Mouse (Mus musculus) limb, embryonic 11.5 days (tissue): ENCODE data around the gene Zfp735. TPM values are rescaled to one million over a fixed set of nuclear protein-coding genes. Genes with fewer than 3 reads are reported as not detected.

ENCODE experiments used
- ATAC-seq: fragments of 200-750 bp; cut with Nextera tagmentation; 2 replicates; pipeline ENCODE4 v1.8.0; 2017; ENCODE audit warnings: low read depth; ENCODE audit not compliant: insufficient number of reproducible peaks, low FRiP score, low TSS enrichment
- DNase-seq: peaks from one replicate; pipeline ENCODE4 v3.0.0-alpha.2; 2015; ENCODE audit warnings: low spot score
- H3K27ac ChIP-seq: fragments of 300-500 bp; sonication (generic); replicated peaks from 2 replicates; pipeline ENCODE4 v1.5.1; 2014; ENCODE audit warnings: low read depth, mild to moderate bottlenecking, low read length
- H3K27me3 ChIP-seq: fragments of 300-500 bp; sonication (generic); 2 replicates; pipeline ENCODE4 v1.6.1; 2014; ENCODE audit warnings: mild to moderate bottlenecking, low read length, mixed read lengths; ENCODE audit not compliant: control insufficient read depth, insufficient read depth
- H3K36me3 ChIP-seq: fragments of 300-500 bp; sonication (generic); 2 replicates; pipeline ENCODE4 v1.6.1; 2014; ENCODE audit warnings: mild to moderate bottlenecking, low read length, moderate library complexity, mixed read lengths; ENCODE audit not compliant: control insufficient read depth, insufficient read depth
- H3K4me1 ChIP-seq: fragments of 300-500 bp; sonication (generic); 2 replicates; pipeline ENCODE4 v1.6.1; 2014; ENCODE audit warnings: low read length, mixed read lengths; ENCODE audit not compliant: control insufficient read depth, insufficient read depth
- H3K4me2 ChIP-seq: fragments of 300-500 bp; sonication (generic); 2 replicates; pipeline ENCODE4 v1.6.1; 2014; ENCODE audit warnings: low read depth, mild to moderate bottlenecking, moderate library complexity; ENCODE audit not compliant: severe bottlenecking
- H3K4me3 ChIP-seq: fragments of 300-500 bp; sonication (generic); 2 replicates; pipeline ENCODE4 v1.5.1; 2014; ENCODE audit warnings: low read depth, low read length
- H3K9ac ChIP-seq: fragments of 300-500 bp; sonication (generic); 2 replicates; pipeline ENCODE4 v1.6.1; 2014; ENCODE audit warnings: mild to moderate bottlenecking, low read length
- H3K9me3 ChIP-seq: fragments of 300-500 bp; sonication (generic); 2 replicates; pipeline ENCODE4 v1.6.1; 2016; ENCODE audit warnings: low read length; ENCODE audit not compliant: control insufficient read depth
- WGBS: fragments of 180-500 bp; shearing (Covaris S2); extraction: QIAGEN DNeasy Blood & Tissue Kit; methylation state at CpG from one replicate; pipeline ENCODE4 v1.1.7; 2014; 5-methylcytosine and 5-hydroxymethylcytosine counted together
- polyA plus RNA-seq: library from polyadenylated mRNA; unstranded; fragments of >200 nt; fragmentation: Nextera tagmentation; extraction: Ambion mirVana; gene quantifications from 2 replicates; pipeline ENCODE4 v1.2.1, GENCODE M21; 2014

The Zfp735 gene
- polyA plus RNA-seq, result not detected in 2 replicates

DNA sequence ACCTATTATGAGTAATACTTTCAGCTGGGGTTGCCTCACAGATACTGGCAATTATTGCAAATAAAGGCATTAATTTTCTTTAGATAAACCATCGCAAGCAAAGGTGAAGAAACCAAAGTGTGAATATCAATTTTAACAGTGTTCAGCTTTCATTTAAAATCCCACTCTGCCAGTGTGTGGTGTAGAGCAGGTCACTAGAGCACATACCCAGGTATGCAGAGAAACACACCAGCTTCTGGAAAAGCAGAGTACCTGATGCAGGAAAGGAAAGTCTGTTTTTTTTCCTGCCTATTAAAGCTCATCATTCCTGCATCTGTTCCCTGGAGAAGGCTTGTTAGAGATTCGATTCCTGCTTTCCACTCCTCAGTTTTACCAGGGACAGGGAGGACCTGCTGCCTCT, at the start of gene Zfp735:
TSS of gene Zfp735 (plus strand) at position 301 of the 400 bp plus-strand sequence.
- no peaks in the 10 kb centered on the region for H3K27me3 ChIP-seq
- no peaks in the 10 kb centered on the region; the same call in 1 of the 2 replicates for H3K9me3 ChIP-seq
- no peak for ATAC-seq
- DNase-seq, result no peak
- no peaks in the 10 kb centered on the region for H3K36me3 ChIP-seq
- no peak within 1 kb of the TSS for H3K4me2 ChIP-seq
- no peaks in the 10 kb centered on the region for H3K4me1 ChIP-seq
- H3K9ac ChIP-seq, result no peak within 1 kb of the TSS
- H3K27ac ChIP-seq, result no peak within 1 kb of the TSS
- H3K4me3 ChIP-seq, result no peak within 1 kb of the TSS
- 75% methylated on average over 2 of the region's 2 CpGs for WGBS

DNA sequence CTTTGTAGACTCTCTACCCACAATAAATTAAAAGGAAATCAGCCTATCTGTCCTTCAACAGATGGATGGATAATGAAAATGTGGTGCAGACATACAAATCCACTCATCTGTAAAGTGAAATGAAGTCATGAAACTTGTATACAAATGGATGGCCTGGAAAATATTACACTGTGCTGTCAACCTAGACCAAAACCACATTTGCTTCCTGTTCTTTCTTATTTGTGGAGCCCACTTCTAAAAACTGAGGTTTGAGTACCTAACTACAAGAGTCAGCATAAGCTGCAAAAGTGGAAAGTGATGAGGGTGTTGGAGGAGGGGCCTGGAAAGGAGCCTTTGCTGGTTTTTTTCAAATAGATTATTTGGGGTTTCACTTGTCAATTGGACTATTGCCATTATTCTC, 70.5 kb downstream of the Zfp735 start:
- Histone ChIP-seq H3K27ac (no peak overlapping the region), H3K4me1 (no peaks in the 10 kb centered on the region), H3K27me3 (no peaks in the 10 kb centered on the region), H3K9ac (no peak overlapping the region), H3K4me3 (no peak overlapping the region), H3K9me3 (peaks cover 3% of the 10 kb centered on the region; the same call in 1 of the 2 replicates), H3K4me2 (no peak overlapping the region), H3K36me3 (no peaks in the 10 kb centered on the region)
- no peak for DNase-seq
- ATAC-seq, result no peak

Other genes starting within 250 kb of the Zfp735 start
- not detected in 2 replicates for gene Olfr380, start 231.3 kb upstream of the Zfp735 start, polyA plus RNA-seq
- gene Olfr381, start 197.2 kb upstream of the Zfp735 start, polyA plus RNA-seq, result not detected in 2 replicates
- not detected in 2 replicates for gene Olfr382, start 171.6 kb upstream of the Zfp735 start, polyA plus RNA-seq
- not detected in 2 replicates for gene Olfr385, start 95.8 kb upstream of the Zfp735 start, polyA plus RNA-seq
- gene Olfr384, start 90.2 kb upstream of the Zfp735 start, polyA plus RNA-seq, result not detected in 2 replicates
- not detected in 2 replicates for gene Olfr389, start 91.9 kb downstream of the Zfp735 start, polyA plus RNA-seq
- not detected in 2 replicates for gene Olfr390, start 94.2 kb downstream of the Zfp735 start, polyA plus RNA-seq
- gene Olfr391-ps, start 114.3 kb downstream of the Zfp735 start, polyA plus RNA-seq, result not detected in 2 replicates
- not detected in 2 replicates for gene Olfr392, start 128.3 kb downstream of the Zfp735 start, polyA plus RNA-seq
- not detected in 2 replicates for gene Olfr393, start 162.7 kb downstream of the Zfp735 start, polyA plus RNA-seq
- not detected in 2 replicates for gene Olfr394, start 202.0 kb downstream of the Zfp735 start, polyA plus RNA-seq
- gene Olfr395, start 220.5 kb downstream of the Zfp735 start, polyA plus RNA-seq, result not detected in 2 replicates
- not detected in 2 replicates for gene Olfr23, start 247.9 kb downstream of the Zfp735 start, polyA plus RNA-seq